Mouse (Mus musculus): ENCODE measurements around the gene Myo19. TPM values are rescaled to one million over a fixed set of nuclear protein-coding genes. Genes with fewer than 3 reads are reported as not detected.

Gene Myo19
- polyA plus RNA-seq, 1 experiment from 2014 or later: 9.9 TPM

GRCm38 (mm10) chr11:84919276-84919675 lies 39.3 kb downstream of the Myo19 start:
- no peaks in the 10 kb centered on the region for H3K9me3 ChIP-seq
- H3K4me1 ChIP-seq: peaks cover 25% of the 10 kb centered on the region
- 42% methylated on average over 3 of the region's 3 CpGs for WGBS
- H3K4me2 ChIP-seq: no peak overlapping the region
- H3K36me3 ChIP-seq: no peaks in the 10 kb centered on the region
- H3K4me3 ChIP-seq: no peak overlapping the region
- H3K9ac ChIP-seq: no peak overlapping the region
- H3K27me3 ChIP-seq: no peaks in the 10 kb centered on the region
- no peak overlapping the region for H3K27ac ChIP-seq
- ATAC-seq (ENCODE audit: insufficient number of reproducible peaks, low FRiP score, low TSS enrichment, low read depth): no peak

DNA sequence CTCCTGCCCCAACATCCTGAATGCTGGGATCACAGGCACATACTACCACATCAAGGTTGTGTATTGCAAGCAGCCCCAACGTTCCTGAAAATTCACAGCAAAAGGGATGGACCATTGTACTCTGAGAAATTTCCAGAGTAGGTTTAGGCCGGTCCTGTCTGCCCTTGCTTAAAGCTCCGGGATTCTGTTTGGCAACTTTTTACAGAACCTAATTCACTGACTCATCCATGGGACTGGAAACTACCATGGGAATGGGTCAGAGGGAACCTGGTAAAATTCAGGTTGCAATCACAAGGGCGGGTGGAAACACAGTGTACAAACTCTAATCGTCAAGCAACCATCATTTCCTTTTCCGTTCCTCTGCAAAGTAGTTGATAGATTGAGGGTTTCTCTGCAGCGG lies 40.0 kb downstream of the Myo19 start:
- Histone ChIP-seq H3K27me3 (no peaks in the 10 kb centered on the region), H3K4me1 (peaks cover 19% of the 10 kb centered on the region), H3K9me3 (no peaks in the 10 kb centered on the region), H3K27ac (no peak overlapping the region), H3K4me2 (no peak overlapping the region), H3K4me3 (no peak overlapping the region), H3K9ac (no peak overlapping the region), H3K36me3 (no peaks in the 10 kb centered on the region)
- no peak for ATAC-seq (ENCODE audit: insufficient number of reproducible peaks, low FRiP score, low TSS enrichment, low read depth)
- WGBS: 70% methylated on average over 7 of the region's 7 CpGs

DNA sequence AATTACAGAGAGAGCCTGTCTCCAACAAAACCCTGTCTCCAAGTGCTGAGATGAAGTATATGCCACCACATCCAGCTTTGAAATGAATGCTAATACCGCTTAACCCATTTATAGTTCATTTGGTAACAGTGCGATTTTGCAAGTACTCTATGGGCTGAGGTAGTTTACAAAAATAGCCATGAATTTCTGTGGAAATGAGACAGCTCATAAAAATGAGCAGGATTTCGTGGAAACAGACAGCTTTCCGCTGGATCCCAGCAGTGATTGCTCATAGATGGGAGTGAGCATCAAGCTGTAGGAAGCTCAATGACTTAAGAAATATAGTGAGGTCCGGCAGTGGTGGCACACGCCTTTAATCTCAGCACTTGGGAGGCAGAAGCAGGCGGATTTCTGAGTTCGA lies 41.0 kb downstream of the Myo19 start:
- Histone ChIP-seq H3K27me3 (no peaks in the 10 kb centered on the region), H3K4me2 (no peak overlapping the region), H3K36me3 (no peaks in the 10 kb centered on the region), H3K4me3 (no peak overlapping the region), H3K27ac (no peak overlapping the region), H3K9me3 (no peaks in the 10 kb centered on the region), H3K9ac (no peak overlapping the region), H3K4me1 (peaks cover 11% of the 10 kb centered on the region; the same call in 1 of the 2 replicates)
- 79% methylated on average over 8 of the region's 8 CpGs for WGBS
- ATAC-seq (ENCODE audit: insufficient number of reproducible peaks, low FRiP score, low TSS enrichment, low read depth): no peak

DNA sequence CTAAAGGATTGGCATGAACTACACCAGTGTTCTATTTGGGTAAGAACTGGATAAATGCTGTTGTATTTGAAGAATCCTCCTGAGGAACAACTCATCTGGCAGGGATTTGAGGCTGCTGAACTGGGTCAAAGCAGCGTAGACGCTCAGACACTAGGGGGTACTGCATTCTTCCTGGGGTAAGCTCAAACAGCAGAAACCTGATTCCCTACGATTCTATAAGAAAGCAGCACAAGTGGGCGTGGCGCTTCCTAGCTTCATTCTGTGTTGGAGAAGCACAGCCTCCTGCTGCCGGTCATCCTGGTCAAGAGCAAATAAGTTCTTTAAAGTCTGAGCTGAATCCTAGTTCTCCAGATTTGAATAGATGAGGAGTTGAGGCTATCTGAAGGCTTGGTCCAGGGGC lies 52.3 kb downstream of the Myo19 start:
- Histone ChIP-seq H3K36me3 (no peaks in the 10 kb centered on the region), H3K9me3 (no peaks in the 10 kb centered on the region), H3K9ac (no peak overlapping the region), H3K4me2 (no peak overlapping the region), H3K4me1 (no peaks in the 10 kb centered on the region), H3K27me3 (no peaks in the 10 kb centered on the region), H3K4me3 (no peak overlapping the region), H3K27ac (no peak overlapping the region)
- WGBS: 15% methylated on average over 6 of the region's 6 CpGs
- ATAC-seq (ENCODE audit: insufficient number of reproducible peaks, low FRiP score, low TSS enrichment, low read depth): no peak

DNA sequence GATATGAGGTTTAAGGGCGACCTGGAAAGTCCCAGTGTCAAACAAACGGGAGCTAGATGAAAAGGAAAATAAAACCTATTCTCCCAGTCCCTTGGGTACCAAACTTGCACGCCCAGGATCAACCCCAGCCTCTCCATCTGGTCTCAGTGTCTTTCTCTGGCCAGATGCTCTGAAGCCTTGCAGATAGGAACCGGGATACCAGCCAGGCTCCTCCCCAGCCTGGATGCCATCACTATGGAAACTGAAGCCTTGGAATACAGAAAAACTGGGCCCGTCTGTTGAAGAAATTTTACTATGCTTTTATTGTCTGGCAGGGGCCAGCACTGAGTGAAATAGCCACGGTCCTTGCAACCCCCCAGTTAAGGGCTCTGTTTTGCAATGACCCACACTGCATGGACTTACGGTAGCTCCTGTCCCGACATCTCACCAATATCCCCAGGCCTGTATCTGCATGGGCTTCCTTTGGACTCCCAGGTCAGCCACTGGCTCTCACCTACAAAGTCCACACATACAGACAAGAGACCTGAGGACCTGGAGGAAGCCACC lies 59.6 kb downstream of the Myo19 start:
- 48% methylated on average over 8 of the region's 8 CpGs for WGBS
- no peak overlapping the region for H3K4me3 ChIP-seq

DNA sequence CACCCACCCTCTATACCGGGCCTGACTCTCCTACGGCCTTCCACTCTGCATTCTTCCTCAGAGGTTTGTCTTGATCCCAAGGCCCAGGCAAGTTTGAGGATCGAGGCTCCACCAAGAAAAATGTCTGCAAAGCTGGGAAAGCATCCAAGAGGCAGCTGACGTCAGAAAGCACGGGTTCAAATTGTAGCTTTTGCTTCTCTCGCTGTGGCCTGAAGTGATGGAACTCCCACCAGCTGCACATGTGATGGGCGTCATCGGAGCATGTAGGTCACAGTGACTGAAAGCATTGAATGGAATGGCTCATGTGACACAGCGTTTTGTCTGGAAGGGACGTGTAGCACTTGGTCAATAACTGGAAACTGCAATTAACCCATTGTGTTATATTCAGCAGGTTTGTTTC lies 60.2 kb downstream of the Myo19 start:
- no peaks in the 10 kb centered on the region for H3K36me3 ChIP-seq
- WGBS: 73% methylated on average over 10 of the region's 10 CpGs
- no peak overlapping the region for H3K27ac ChIP-seq

More for the DNA sequence above, 59.6 kb downstream of the Myo19 start:
- ATAC-seq (ENCODE audit: insufficient number of reproducible peaks, low FRiP score, low TSS enrichment, low read depth): no peak
- Histone ChIP-seq H3K27me3 (peaks cover 7% of the 10 kb centered on the region; the same call in 1 of the 2 replicates), H3K27ac (no peak overlapping the region), H3K9ac (no peak overlapping the region), H3K36me3 (no peaks in the 10 kb centered on the region), H3K4me1 (peaks cover 4% of the 10 kb centered on the region; the same call in 1 of the 2 replicates), H3K4me2 (no peak overlapping the region), H3K9me3 (no peaks in the 10 kb centered on the region)

DNA sequence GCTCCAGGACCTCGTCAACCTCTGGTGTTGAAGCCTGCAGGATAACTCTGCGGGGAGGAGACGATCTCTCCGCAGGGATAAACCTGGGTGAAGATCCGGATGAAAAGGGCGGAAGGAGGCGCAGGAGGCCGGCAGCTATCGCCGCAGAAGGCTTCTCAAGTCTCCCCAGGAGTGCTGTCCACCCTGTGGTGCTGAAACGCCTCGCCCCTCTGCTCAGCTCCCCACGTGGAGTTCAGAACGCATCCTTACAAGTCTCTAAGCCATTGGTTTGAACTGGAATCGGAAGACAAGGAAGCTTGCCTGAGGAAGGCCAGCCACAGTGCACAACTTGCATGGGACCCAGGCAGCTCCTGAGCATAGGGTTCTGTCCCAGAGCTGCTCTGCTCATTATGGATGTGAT lies 64.0 kb downstream of the Myo19 start:
- ATAC-seq (ENCODE audit: insufficient number of reproducible peaks, low FRiP score, low TSS enrichment, low read depth): no peak
- no peaks in the 10 kb centered on the region for H3K9me3 ChIP-seq
- no peak overlapping the region for H3K27ac ChIP-seq
- H3K4me2 ChIP-seq: peak overlapping the region; percentile 28
- no peak overlapping the region for H3K9ac ChIP-seq
- H3K4me1 ChIP-seq: peaks cover 4% of the 10 kb centered on the region; the same call in 1 of the 2 replicates
- no peak overlapping the region for H3K4me3 ChIP-seq
- peaks cover 25% of the 10 kb centered on the region for H3K27me3 ChIP-seq
- WGBS: under 1% methylated on average over 15 of the region's 15 CpGs
- H3K36me3 ChIP-seq: no peaks in the 10 kb centered on the region

More for the DNA sequence above, 60.2 kb downstream of the Myo19 start:
- H3K9ac ChIP-seq: no peak overlapping the region
- H3K4me2 ChIP-seq: no peak overlapping the region
- no peaks in the 10 kb centered on the region for H3K9me3 ChIP-seq
- ATAC-seq (ENCODE audit: insufficient number of reproducible peaks, low FRiP score, low TSS enrichment, low read depth): no peak
- peaks cover 13% of the 10 kb centered on the region; the same call in 1 of the 2 replicates for H3K27me3 ChIP-seq
- H3K4me1 ChIP-seq: peaks cover 4% of the 10 kb centered on the region; the same call in 1 of the 2 replicates
- H3K4me3 ChIP-seq: no peak overlapping the region

DNA sequence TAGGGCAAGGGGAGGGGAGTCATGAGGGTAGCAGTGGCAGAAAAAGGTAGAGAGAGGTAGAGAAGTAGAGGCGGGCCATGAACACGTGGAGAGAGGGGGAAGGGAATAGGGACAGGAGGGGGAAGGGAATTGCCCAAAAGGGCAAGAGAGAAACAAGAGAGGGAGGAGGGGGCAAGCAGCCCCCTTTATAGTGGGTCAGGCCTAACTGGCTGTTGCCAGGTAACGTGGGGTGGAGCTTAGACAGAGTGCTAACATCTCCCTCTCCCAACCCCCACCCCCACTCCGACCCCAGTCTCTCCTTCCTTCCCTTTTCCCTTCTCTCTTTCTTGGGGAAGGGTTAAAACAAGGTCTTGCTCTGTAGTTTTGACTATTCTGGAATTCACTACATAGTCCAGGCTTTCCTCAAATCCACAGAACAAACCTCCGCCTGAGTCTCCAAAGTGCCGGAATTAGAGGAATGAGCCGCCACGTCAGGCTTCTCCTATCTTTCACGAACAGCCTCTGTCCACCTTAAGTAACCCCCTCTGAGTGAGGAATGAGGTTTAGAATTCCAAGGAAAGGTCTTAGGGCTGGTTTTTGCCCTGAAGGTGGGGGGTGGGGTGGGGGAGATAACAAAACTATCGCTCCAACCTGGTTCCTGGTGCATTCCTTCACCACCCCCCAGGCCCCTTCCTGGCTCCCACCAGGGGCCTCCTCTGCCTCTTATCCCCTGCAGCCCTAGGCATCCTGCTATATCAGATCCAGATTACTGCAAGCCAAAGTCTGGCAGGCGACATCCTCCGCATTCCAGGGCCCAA lies 64.9 kb downstream of the Myo19 start:
- peaks cover 25% of the 10 kb centered on the region for H3K27me3 ChIP-seq
- H3K36me3 ChIP-seq: no peaks in the 10 kb centered on the region
- no peak for ATAC-seq (ENCODE audit: insufficient number of reproducible peaks, low FRiP score, low TSS enrichment, low read depth)
- 2% methylated on average over 12 of the region's 12 CpGs for WGBS
- H3K4me1 ChIP-seq: peaks cover 4% of the 10 kb centered on the region; the same call in 1 of the 2 replicates
- no peaks in the 10 kb centered on the region for H3K9me3 ChIP-seq
- H3K4me3 ChIP-seq: no peak overlapping the region
- no peak overlapping the region for H3K27ac ChIP-seq
- no peak overlapping the region for H3K9ac ChIP-seq
- H3K4me2 ChIP-seq: no peak overlapping the region

GRCm38 (mm10) chr11:84945841-84946240 lies 65.9 kb downstream of the Myo19 start:
- no peak overlapping the region for H3K27ac ChIP-seq
- H3K4me2 ChIP-seq: no peak overlapping the region
- peaks cover 4% of the 10 kb centered on the region; the same call in 1 of the 2 replicates for H3K4me1 ChIP-seq
- H3K9me3 ChIP-seq: no peaks in the 10 kb centered on the region
- peaks cover 25% of the 10 kb centered on the region for H3K27me3 ChIP-seq
- H3K9ac ChIP-seq: no peak overlapping the region
- no peaks in the 10 kb centered on the region for H3K36me3 ChIP-seq
- H3K4me3 ChIP-seq: no peak overlapping the region
- ATAC-seq (ENCODE audit: insufficient number of reproducible peaks, low FRiP score, low TSS enrichment, low read depth): no peak
- WGBS: 44% methylated on average over 3 of the region's 3 CpGs

DNA sequence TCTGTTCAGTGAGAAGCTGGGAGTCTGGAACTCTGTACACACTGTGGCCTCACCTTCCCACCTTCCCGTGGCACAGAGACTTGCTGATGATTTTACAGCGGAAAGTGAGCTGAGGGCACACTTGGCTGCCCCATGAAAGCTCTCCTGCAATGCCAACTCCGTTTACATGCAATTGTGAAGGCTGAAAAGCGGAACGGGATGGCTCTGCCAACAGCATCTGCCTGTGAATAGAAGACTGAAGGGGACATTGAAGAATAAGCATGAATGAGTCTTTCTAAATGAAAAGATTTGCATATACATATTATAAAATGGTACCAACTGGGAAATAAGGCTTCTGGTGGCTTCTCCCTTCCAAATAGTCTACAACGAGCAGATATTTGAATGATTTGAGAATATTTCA lies 67.3 kb downstream of the Myo19 start:
- no peak overlapping the region for H3K27ac ChIP-seq
- no peak for ATAC-seq (ENCODE audit: insufficient number of reproducible peaks, low FRiP score, low TSS enrichment, low read depth)
- WGBS: 71% methylated on average over 6 of the region's 6 CpGs
- H3K27me3 ChIP-seq: peaks cover 25% of the 10 kb centered on the region
- peaks cover 4% of the 10 kb centered on the region; the same call in 1 of the 2 replicates for H3K4me1 ChIP-seq
- H3K4me2 ChIP-seq: no peak overlapping the region
- H3K9ac ChIP-seq: no peak overlapping the region
- H3K9me3 ChIP-seq: no peaks in the 10 kb centered on the region
- no peaks in the 10 kb centered on the region for H3K36me3 ChIP-seq
- H3K4me3 ChIP-seq: no peak overlapping the region

- no peaks in the 10 kb centered on the region for H3K9me3 ChIP-seq
- no peak overlapping the region for H3K4me2 ChIP-seq
- ATAC-seq (ENCODE audit: insufficient number of reproducible peaks, low FRiP score, low TSS enrichment, low read depth): no peak
- H3K9ac ChIP-seq: no peak overlapping the region
- WGBS: 61% methylated on average over 3 of the region's 3 CpGs
- peaks cover 25% of the 10 kb centered on the region for H3K27me3 ChIP-seq
- H3K4me1 ChIP-seq: peaks cover 4% of the 10 kb centered on the region; the same call in 1 of the 2 replicates
- no peak overlapping the region for H3K27ac ChIP-seq
- H3K36me3 ChIP-seq: no peaks in the 10 kb centered on the region
- H3K4me3 ChIP-seq: no peak overlapping the region
Measured at GRCm38 (mm10) chr11:84948114-84948513, 68.2 kb downstream of the Myo19 start.

DNA sequence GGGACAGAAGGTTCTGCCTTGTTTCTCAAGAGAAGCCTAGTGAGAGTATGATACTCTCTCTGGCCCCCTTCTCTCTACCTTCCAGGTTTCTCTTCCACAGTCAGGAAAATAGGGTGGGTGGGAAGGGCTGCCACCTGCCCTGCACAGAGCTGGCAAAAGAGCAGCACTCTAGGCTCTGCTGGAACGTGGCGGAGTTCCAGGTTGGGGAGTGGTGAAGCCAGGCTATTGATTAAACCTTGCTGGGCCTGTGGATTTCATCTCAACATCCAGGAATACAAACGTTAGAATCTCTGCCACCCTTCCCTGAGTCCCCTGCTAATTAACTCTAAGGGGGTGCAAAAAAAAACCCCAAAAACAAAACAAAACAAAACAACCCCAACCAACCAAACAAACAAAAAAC lies 68.6 kb downstream of the Myo19 start:
- H3K4me3 ChIP-seq: no peak overlapping the region
- peaks cover 25% of the 10 kb centered on the region for H3K27me3 ChIP-seq
- H3K4me1 ChIP-seq: peaks cover 4% of the 10 kb centered on the region; the same call in 1 of the 2 replicates
- WGBS: 59% methylated on average over 3 of the region's 3 CpGs
- H3K4me2 ChIP-seq: no peak overlapping the region
- no peaks in the 10 kb centered on the region for H3K36me3 ChIP-seq
- no peak overlapping the region for H3K27ac ChIP-seq
- no peak for ATAC-seq (ENCODE audit: insufficient number of reproducible peaks, low FRiP score, low TSS enrichment, low read depth)
- H3K9ac ChIP-seq: no peak overlapping the region
- no peaks in the 10 kb centered on the region for H3K9me3 ChIP-seq

All from limb, embryonic 15.5 days (tissue).